Mouse (Mus musculus) embryo, embryonic 11 days (tissue): ENCODE results near the gene Notch2.

ENCODE experiments used
- DNase-seq: peaks from one replicate; pipeline ENCODE4 v3.0.0-alpha.2; 2015

Notch2 gene

DNA sequence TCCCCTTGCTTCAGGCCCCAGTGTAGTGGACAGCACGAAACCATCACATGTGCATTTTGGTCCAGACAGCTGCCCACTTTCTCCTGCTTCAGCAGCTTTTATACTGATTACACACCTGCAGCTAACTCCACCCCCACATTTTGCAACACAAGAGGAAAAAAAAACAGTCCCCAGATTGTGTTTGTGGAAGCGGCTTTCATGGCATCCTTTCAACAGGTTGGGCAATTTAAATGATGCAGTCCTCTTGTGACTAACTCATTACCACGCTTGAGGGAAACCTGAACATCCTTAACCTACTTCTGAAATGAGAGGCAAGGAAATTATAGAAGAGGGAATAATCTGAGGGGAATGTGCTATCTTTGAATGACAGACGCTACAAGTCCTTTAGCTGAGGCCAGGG lies 15.0 kb upstream of the Notch2 start:
- no peak for DNase-seq

DNA sequence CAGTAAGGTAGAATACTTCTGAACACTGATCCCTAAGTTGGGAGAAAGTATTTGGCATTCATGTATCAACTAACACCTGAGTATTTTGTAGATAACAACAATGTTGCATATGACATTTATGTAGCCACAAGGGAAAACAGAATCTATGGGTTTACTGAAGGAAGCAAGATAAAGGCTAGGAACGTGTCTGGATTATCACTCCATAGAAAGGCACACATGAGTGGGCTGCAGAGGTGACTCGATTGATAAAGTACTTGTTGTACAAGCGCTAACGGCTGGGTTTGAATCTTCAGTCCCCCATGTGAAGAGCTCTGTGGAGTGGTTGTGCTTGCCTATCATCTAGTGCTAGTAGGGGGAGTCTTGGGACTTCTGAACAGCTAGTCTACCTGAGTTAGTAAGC lies 9.8 kb upstream of the Notch2 start:
- no peak for DNase-seq

DNA sequence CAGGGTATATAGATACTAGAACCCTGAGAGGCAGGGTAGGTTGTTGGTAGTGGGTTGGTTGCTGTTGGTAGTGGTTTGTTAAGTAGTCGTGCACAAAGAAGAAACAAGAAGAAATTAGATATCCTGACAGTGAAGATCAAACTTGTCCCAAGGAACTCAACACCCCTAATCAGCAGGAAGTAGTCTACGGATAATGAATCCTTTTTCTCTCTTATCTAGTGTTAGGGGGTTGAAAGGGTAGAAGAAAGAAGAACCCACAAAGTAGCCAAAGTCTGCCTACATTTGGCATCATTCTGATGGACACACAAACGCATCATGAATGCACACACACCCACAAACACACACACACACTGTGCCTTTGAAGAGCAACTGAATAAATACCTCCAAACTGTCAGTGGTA lies 9.1 kb upstream of the Notch2 start:
- DNase-seq: no peak

GRCm38 (mm10) chr3:98005306-98005705 lies 8.0 kb upstream of the Notch2 start:
- DNase-seq: no peak

DNA sequence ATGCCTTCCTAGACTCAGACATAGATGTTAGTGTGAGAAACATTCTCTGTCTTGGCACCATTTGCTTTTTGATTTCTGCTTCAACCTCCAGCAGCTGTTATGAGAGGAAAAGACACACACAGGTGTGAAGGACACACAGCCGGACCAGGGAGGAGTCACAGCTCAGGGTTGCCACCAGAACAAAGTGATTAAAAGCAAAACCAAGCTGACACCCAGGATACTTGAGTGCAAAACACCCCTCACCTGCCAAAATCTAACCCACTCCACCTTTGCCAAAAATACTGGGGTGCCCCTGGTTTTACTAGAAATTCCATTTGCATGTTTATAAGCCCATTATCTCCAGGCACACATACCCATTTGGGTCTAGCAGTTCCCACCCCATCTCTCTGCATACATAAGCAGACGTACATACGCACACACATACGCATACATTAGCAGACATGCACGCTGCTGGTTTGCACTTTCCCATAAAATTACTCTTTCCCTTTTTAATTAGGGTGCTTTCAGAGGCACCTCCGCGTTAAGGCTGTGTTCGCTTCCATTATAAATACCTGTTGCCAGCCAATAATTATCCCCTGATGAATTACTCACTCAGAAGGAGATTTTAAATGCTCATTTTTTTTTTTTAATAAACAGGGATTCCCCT lies 7.2 kb upstream of the Notch2 start:
- DNase-seq: no peak

DNA sequence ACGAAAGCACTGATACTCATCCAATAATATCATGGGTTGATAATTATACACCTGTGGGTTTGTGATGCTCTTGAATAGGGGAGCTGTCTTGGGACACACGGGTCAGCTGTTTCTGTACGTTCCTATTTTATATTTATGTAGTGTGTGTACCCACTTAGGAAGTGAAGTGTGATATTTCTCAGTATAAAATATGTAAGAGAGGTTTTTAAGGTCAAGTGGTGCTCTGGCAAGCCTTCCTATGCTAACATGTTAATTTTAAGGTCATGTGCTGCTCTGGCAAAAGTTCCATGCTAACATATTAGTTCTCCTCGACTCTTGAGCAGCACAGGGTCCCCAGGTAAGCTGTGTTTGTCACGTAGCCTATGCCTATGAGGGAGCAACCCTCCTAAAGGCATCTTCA lies 6.4 kb upstream of the Notch2 start:
- no peak for DNase-seq

DNA sequence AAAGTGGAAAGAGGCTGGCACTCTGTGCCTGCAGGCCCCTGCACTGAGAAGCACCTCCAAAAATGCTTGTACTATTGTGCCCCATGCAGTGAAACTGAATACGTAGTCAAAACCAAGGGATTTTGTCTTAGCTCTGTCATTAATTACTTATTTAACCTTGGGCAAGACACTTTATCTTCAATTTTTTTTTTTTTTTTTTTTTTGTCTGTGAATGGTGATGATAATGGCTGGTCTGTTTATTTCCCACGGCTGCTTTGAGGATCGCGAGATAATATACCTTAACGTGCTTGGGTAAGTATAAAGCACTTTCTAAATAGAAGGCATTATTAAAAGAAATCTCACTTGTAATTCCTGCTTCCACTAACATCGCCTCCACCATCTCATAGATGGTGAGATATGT lies 5.2 kb upstream of the Notch2 start:
- no peak for DNase-seq

- no peak for DNase-seq
These were observed 4.0 kb upstream of the Notch2 start for GRCm38 (mm10) chr3:98009190-98009840.

DNA sequence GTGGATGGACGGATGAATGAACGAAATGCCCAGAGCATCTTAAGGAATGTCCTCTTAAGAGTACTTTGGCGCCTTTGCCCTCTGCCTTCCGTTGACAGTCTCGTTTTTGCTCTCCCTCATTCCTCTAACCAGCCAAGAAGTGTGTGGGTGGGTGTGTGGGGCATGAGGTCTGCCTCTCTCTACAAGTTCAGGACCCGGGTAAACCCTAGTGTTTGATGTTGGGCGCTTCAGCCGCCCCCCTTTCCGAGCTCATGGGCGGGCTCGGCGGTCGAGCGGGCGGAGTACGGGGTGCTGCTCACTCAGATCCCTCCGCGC lies 284 bp upstream of the Notch2 start:
- DNase-seq: no peak

- no peak for DNase-seq
These were observed 2.2 kb downstream of the Notch2 start for GRCm38 (mm10) chr3:98015205-98016171.

GRCm38 (mm10) chr3:98016901-98017591 lies 3.7 kb downstream of the Notch2 start:
- no peak for DNase-seq

DNA sequence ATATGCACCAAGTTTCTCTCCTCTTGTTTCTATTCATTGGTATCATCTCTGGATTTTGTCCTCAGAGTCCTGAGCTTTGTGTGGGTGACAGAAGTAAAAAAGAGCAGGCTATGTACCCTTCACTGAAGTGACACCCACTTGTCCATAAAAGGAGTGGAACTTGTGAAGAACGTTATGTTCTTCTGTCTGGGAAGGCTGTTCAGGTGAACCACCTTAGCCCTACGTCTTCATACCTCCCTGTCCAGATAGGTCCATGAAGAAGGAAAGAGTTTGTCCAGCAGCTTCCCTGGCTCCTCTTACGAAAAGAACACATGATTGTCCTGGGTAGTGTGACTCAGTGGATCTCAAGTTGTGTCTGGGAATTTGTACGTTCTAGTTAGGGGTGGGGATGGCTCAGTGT lies 4.9 kb downstream of the Notch2 start:
- DNase-seq: no peak

DNA sequence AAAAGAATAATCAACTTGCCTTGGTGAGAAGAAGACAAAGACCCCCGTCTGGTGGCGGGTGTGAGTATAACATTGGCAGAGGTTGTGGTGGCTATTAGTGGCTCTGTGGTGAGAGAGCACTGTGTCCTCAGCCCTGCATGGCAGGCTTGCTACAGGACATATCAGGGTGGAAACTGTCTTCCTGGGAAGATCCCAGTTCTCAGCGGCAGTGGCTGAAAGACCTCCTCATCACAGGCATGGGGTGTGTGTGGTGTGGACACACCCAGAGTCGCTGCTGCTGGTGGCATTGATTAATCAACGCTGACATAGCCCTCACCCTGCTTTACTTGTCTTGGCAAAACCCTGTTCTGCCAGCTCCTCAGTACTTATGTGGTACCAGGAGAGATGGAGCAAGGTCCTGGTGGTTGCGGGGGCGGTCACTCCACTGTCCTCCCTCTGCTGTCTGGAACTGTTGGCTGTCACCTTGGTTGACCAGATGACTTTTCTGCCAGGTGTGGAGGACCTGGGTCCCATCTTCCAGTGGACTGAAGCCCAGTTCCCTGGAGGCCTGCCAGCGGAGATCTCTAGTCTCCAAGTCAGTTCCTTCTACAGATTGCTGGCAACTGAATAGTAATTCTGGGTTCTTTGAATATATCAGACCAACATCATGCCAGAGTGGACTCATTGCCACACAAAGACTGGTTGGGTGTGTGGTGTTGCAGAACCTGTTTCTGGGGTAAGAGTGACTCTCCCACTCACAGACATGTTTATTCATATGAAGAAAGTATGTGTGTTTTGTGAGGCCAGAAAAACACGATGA lies 7.3 kb downstream of the Notch2 start:
- DNase-seq: no peak

- DNase-seq: peak; percentile 67
These were observed 11.0 kb downstream of the Notch2 start for GRCm38 (mm10) chr3:98024288-98024848.

DNA sequence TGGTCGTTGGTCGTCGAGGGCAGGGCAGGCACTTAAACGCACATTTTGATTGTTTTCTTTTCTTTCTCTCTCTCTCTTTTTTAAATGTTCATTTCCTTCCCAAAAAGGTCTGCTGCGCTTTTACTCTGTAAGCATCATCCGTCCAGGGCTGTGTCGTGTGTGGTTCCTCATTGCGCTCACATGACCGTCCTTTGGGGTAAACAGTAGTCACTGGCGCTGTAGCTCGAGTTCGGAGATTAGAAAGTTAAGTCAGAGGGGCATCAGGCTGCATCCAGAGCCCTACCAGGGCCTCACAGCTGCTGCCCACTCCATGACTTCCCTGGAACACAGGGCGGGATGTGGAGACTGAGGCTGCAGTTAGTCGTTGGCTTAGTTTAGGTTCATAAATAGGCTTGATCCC lies 12.2 kb downstream of the Notch2 start:
- no peak for DNase-seq

DNA sequence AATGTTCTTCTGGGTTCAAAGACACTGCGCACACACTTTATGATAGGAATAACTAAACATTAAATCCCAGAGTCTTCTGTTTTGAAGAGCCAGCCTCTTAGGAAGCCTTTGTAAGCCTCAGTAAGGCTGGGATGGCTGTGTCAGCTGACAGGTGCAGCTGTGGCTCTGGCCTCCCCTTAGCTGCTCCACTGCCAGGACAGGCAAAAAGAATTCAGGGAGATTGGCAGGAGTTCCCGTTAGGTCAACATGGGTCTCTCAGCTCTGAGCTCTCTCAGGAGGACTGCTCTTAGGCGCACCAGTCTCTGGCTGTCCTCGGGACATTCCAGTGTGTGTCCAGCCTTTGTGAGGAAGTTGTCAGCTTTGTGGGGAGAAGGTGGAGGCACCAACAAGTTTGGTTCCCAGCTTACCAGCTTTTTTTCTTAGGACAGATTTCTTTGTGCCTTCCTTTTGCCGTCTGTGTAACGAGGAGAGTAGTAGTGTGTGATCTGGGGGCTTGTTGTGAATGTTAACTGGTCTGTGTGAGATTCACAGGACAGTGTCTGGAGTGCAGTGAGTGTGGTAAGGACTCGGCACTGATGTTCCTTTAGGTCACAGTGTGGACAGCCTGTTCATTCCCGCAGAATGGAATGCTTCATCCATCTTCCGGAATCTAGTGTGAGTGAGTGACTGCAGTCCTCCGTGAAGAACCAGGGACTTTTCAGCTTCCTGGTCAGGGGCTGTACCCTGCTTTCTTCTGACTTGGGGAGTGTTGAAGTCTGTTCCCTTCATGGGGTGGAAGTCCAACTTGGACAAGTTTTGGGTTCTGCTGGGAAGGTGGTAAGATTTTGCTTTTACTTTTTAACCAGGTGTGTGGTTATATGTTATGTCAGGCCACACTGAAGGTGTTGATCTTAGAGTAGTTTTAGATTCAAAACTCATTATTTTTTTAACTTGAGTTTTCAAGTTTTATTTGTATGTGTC lies 12.9 kb downstream of the Notch2 start:
- peak; percentile 52 for DNase-seq

DNA sequence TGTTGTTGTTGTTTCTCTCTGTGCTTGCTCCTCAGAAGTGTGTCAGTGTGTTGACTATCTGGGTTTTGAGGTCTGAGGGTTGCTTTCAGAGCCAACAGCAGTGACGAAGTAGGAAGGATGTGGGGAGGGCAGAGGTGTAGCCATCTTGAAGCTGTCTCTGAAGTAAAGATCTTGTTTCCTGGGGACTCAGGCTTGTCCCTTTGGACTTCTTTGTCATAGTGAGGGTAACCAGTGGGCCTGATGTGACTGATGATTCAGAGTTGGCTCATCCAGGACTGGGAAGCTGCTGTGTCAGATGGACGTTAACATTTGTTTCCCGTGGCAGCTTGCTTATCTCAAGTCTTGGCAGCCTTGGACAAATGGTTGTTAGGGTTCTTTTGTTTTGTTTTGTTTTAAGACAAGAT lies 14.0 kb downstream of the Notch2 start:
- no peak for DNase-seq

DNA sequence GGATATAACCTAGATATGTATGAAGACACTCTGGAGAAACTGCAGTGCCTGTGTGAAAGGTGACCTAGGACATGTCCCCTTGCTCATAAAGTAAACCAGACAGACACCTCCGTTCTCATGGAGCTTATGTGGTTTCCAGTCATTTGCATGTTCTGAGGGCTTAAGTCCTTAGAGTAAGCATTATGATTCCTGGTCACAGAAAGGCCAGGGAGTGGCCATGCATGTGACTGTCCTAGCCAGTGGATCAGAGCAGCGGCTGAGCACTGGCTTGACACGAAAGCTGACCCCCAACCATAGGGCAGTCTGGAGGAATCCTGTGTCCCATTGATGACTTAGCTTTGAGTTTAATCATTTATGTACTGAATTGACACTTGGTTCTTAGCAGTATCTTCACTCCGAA lies 14.7 kb downstream of the Notch2 start:
- DNase-seq: no peak

- DNase-seq: no peak
These were observed 15.6 kb downstream of the Notch2 start for GRCm38 (mm10) chr3:98028936-98029335.

- no peak for DNase-seq
These were observed 17.8 kb downstream of the Notch2 start for GRCm38 (mm10) chr3:98031104-98031503.

GRCm38 (mm10) chr3:98032191-98032590 lies 18.9 kb downstream of the Notch2 start:
- DNase-seq: no peak
